Mouse (Mus musculus): ENCODE data around the gene Gm4924.

The Gm4924 gene

GRCm38 (mm10) chr10:82354083-82355010 lies at the start of gene Gm4924:
Gene Gm4924 (plus strand): TSS chr10:82354255.
- peak; percentile 97 for DNase-seq (ENCODE audit: low read depth, low spot score)

- DNase-seq (ENCODE audit: low read depth, low spot score): no peak
These were observed 37.6 kb upstream of the Gm4924 start, which contains the start of gene 4932415D10Rik for GRCm38 (mm10) chr10:82316482-82316881. Gene 4932415D10Rik (minus strand): TSS chr10:82316582.

- peak; percentile 56 for DNase-seq (ENCODE audit: low read depth, low spot score)
These were observed 33.9 kb upstream of the Gm4924 start for GRCm38 (mm10) chr10:82320134-82320533.

- DNase-seq (ENCODE audit: low read depth, low spot score): no peak
These were observed 24.2 kb upstream of the Gm4924 start for GRCm38 (mm10) chr10:82329826-82330225.

- DNase-seq (ENCODE audit: low read depth, low spot score): peak; percentile 35
These were observed 1.3 kb downstream of the Gm4924 start for GRCm38 (mm10) chr10:82355401-82355800.

- no peak for DNase-seq (ENCODE audit: low read depth, low spot score)
These were observed 7.9 kb downstream of the Gm4924 start for GRCm38 (mm10) chr10:82361911-82362310.

- no peak for DNase-seq (ENCODE audit: low read depth, low spot score)
These were observed 28.9 kb downstream of the Gm4924 start for GRCm38 (mm10) chr10:82382992-82383391.

- DNase-seq (ENCODE audit: low read depth, low spot score): peak; percentile 75
These were observed 55.5 kb downstream of the Gm4924 start for GRCm38 (mm10) chr10:82409511-82409910.

GRCm38 (mm10) chr10:82423631-82424030 lies 69.6 kb downstream of the Gm4924 start:
- DNase-seq (ENCODE audit: low read depth, low spot score): peak; percentile 56
